Mouse (Mus musculus) adipose tissue, adult 10 weeks (tissue): ENCODE results near the gene 4930426L09Rik. TPM values are rescaled to one million over a fixed set of nuclear protein-coding genes. Genes with fewer than 3 reads are reported as not detected.

ENCODE experiments used
- polyA plus RNA-seq: library from polyadenylated mRNA; stranded (reverse); fragments of 350-450 nt; fragmentation: Illumina TruSeq; extraction: RNeasy Lipid Tissue Mini Kit (QIAGEN cat#74804); gene quantifications from one replicate; pipeline ENCODE4 v1.2.3, GENCODE M21; 2014; ENCODE audit warnings: low read depth, low replicate concordance

The 4930426L09Rik gene
- polyA plus RNA-seq, result 0.63 TPM

DNA sequence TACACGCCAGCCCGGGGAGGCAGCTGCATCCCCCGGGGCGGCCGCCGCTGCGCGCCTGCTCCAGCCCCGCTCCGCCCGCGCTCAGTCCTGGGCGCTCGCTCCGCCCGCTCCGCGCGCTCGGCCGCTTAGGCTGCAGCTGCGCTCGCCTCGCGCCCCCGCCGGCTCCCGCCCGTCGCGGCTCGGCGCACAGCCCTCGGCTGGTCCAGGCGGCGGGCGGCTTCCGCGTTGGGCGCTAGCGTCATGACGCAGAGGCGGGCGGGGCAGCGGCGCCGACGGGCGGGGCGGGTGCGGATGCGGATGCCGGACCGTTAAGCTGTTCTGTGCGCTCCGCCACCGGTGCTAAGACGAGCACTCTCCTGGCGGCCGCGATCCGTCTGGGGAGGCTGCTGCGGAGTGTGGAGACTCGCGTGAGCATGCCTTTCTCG is at the start of gene 4930426L09Rik, which contains the start of gene Pip4k2a:
TSS of gene 4930426L09Rik (plus strand) at position 290 of the 425 bp plus-strand sequence.
TSS of gene Pip4k2a (minus strand) at position 73 of the 425 bp plus-strand sequence.

Other genes with a start within 250 kb of the 4930426L09Rik start
- gene Pip4k2a, start 217 bp upstream of the 4930426L09Rik start, polyA plus RNA-seq, result 10.5 TPM
- gene Armc3, start 201.0 kb downstream of the 4930426L09Rik start, polyA plus RNA-seq, result 2.6 TPM